Mouse (Mus musculus): Measurements from ENCODE around the gene Txndc15. TPM values are rescaled to one million over a fixed set of nuclear protein-coding genes. Genes with fewer than 3 reads are reported as not detected.

The Txndc15 gene
- polyA plus RNA-seq (2021; fragmentation: Nextera tagmentation): 204 and 211 TPM in 2 replicates
- long read RNA-seq, experiment 1, transcript Txndc15-201 (5 exons, 1,527 nt): major isoform, 375 of 436 reads
- long read RNA-seq, experiment 1, partial matches to known transcripts: 23 of 436 reads
- long read RNA-seq, experiment 1, other reads (novel, unspliced or antisense): 38 of 436 reads
- long read RNA-seq, experiment 2, transcript Txndc15-201 (5 exons, 1,527 nt): major isoform, 875 of 961 reads
- long read RNA-seq, experiment 2, partial matches to known transcripts: 7 of 961 reads
- long read RNA-seq, experiment 2, other reads (novel, unspliced or antisense): 77 of 961 reads

DNA sequence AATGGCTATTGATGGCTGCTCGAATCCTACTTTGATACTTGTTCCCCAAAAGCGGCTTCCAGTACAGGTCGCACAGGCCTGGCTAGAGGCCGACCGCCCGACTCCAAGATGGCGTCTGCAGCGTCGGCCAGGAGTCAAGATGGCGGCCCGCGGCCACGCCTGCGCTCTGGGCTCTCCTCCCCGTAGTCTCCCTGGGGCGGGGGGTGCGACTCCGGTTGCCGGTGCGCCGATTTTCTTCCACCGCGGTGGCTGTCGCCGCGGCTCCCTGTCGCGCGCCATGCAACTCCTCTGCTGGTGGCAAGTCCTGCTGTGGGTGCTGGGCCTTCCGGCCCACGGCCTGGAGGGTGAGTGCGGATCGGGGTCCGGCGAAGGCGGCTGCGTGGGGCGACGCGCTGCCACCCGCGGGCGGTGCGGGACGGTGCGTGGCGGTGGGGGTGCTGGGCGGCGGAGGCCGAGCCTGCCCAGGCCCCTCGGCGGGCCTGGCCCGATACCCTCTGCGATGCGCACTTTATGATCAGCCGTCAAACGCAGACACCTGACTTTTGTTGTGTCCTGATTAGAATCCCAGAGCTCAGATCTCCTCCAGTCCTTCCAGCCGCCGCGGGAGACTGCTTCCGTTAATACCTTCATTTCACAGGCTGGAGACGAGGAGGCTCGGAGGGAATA is at the start of gene Txndc15:
TSS of gene Txndc15 (plus strand) at position 150 of the 666 bp plus-strand sequence.

DNA sequence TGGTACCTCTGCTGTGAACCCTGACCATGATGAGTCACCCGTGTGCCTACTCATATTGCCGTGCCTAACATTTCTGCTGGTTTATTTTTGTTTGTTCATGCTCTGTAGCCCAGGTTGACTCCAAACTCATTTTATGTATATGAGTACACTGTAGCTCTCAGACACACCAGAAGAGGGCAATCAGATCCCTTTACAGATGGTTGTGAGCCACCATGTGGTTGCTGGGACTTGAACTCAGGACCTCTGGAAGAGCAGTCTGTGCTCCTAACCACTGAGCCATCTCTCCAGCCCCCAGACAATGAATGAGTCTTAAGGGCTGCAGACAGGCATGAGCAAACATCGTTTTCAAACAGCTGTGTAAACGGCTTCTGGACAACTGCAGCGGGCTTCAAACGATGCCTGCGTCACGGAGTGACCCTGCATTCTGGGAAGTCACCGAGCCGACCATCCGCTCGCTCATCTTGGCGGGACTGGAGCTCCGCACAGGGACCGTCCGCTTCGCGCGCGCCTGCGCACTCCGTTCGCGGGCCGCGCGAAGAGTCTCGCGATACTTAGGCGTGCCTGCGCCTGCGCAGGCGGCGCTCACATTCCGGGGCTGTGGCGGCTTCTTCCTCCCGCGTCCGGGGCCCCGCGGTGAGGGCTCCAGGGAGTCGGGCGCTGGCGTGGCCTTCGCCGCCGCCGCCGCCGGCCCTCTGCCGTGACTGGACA is 21.8 kb upstream of the Txndc15 start, which contains the start of gene B230219D22Rik:
TSS of gene B230219D22Rik (plus strand) at position 590 of the 708 bp plus-strand sequence.

DNA sequence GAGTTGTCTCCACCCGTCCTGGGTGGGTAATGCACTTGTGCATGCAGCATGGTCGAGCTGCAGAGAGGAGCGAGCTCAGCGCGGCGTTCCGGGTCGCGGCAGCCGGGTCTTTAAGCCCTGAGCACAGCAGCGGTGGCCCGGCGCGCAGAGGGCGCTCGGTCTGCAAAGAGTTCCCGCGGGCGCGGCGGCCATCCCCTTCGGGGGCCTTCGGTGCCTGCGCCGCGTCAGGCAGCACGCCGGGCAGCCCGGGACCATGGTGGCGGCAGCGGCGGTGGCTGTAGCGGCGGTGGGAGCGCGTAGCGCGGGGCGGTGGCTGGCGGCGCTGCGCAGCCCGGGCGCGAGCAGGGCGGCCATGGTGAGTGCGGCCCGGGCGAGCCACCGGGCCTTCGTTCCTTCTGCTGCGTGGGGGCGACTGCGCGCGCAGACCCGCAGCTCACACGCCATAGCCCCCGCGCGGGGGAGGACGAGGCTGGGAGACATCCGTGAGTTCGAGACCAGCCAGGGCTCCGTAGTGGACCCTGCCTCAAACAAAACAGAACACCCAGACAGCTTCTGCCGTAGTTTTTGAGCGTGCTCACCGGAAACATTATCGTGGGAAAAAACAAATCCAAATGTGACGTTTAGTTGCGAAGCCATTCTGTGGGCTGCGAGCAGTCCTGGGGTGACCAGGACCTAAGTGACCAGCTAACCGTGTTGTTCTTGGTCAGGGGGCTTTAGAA is 12.8 kb downstream of the Txndc15 start, which contains the start of gene Pcbd2:
TSS of gene Pcbd2 (plus strand) at position 249 of the 719 bp plus-strand sequence.

Other genes starting within 250 kb of the Txndc15 start
- 77.0 and 77.4 TPM in 2 replicates for gene Dbn1, start 226.5 kb upstream of the Txndc15 start, polyA plus RNA-seq (2021; fragmentation: Nextera tagmentation)
- gene Pdlim7, start 201.0 kb upstream of the Txndc15 start, polyA plus RNA-seq (2021; fragmentation: Nextera tagmentation): 72.8 and 76.0 TPM in 2 replicates
- gene Dok3, start 185.4 kb upstream of the Txndc15 start, polyA plus RNA-seq (2021; fragmentation: Nextera tagmentation): 0.36 and 0.55 TPM in 2 replicates
- 38.0 and 38.6 TPM in 2 replicates for gene Ddx41, start 178.0 kb upstream of the Txndc15 start, polyA plus RNA-seq (2021; fragmentation: Nextera tagmentation)
- gene Fam193b, start 143.5 kb upstream of the Txndc15 start, polyA plus RNA-seq (2021; fragmentation: Nextera tagmentation): 2.9 and 3.3 TPM in 2 replicates
- gene Tmed9, start 140.9 kb upstream of the Txndc15 start, polyA plus RNA-seq (2021; fragmentation: Nextera tagmentation): 33.6 and 40.8 TPM in 2 replicates
- gene B4galt7, start 114.8 kb upstream of the Txndc15 start, polyA plus RNA-seq (2021; fragmentation: Nextera tagmentation): 16.6 and 17.8 TPM in 2 replicates
- gene Caml, start 91.6 kb upstream of the Txndc15 start, polyA plus RNA-seq (2021; fragmentation: Nextera tagmentation): 52.2 and 57.9 TPM in 2 replicates
- 11.7 and 11.8 TPM in 2 replicates for gene Ddx46, start 79.6 kb upstream of the Txndc15 start, polyA plus RNA-seq (2021; fragmentation: Nextera tagmentation)
- 43.8 and 44.3 TPM in 2 replicates for gene B230219D22Rik, start 21.5 kb upstream of the Txndc15 start, polyA plus RNA-seq (2021; fragmentation: Nextera tagmentation)
- 72.3 and 91.3 TPM in 2 replicates for gene Pcbd2, start 12.7 kb downstream of the Txndc15 start, polyA plus RNA-seq (2021; fragmentation: Nextera tagmentation)
- 0.14 and 0.18 TPM in 2 replicates for gene Catsper3, start 69.9 kb downstream of the Txndc15 start, polyA plus RNA-seq (2021; fragmentation: Nextera tagmentation)
- gene Pitx1, start 121.5 kb downstream of the Txndc15 start, polyA plus RNA-seq (2021; fragmentation: Nextera tagmentation): not detected in 2 replicates